Mouse (Mus musculus): ENCODE measurements around the gene Mpv17l.

GRCm38 (mm10) chr16:13969096-13969495, 66.1 kb downstream of the Mpv17l start:
- TF ChIP-seq CTCF (IDR thresholded peaks at IDR 0.05; ENCODE audit: low read depth) (no peak), EP300 (IDR thresholded peaks at IDR 0.05; ENCODE audit: low read depth) (no peak)
